Mouse (Mus musculus): Measurements from ENCODE around the gene Tbcel.

DNA sequence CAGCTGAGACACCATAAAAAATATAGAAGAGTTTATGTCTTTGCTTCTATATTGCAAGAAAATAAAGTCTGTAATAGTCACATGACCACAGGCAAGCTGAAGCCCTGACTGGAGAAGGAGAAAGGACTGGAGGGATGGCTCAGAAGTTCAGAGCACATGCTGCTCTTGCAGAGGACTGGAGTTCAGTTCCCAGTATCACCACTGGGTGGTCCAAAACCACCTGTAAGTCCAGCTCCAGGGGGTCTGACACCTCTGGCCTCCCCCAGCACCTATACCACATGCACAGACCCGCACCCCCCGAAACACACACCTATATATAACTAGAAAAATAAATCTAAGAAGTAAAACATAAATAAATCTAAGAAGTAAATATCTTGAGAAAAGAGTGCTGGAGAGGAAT is 75.5 kb downstream of the Tbcel start:
- TF ChIP-seq GATA1 (IDR thresholded peaks at IDR 0.05; ENCODE audit: borderline replicate concordance, low read length), result no peak
- TF ChIP-seq FLI1 (IDR thresholded peaks at IDR 0.05; ENCODE audit: low read length), result no peak

Measured in megakaryocyte, embryonic 14.5 days (primary cell).